Mouse (Mus musculus): ENCODE data around the gene Il5ra. TPM values are rescaled to one million over a fixed set of nuclear protein-coding genes. Genes with fewer than 3 reads are reported as not detected.
A peak's percentile ranks its signal among the peaks of the same experiment; 100 is the strongest.

The Il5ra gene
- 0.05 TPM in 2 replicates for polyA plus RNA-seq (2015; fragmentation: Nextera tagmentation; extraction: Ambion mirVana)

- no peak within 1 kb of the TSS for H3K4me2 ChIP-seq
- 8% methylated on average over 6 of the region's 6 CpGs for WGBS (ENCODE audit: insufficient replicate concordance)
- no peak within 1 kb of the TSS for H3K4me3 ChIP-seq (replicated peaks)
- H3K27ac ChIP-seq (replicated peaks) = no peak within 1 kb of the TSS
- H3K9me3 ChIP-seq (replicated peaks) = no peaks in the 10 kb centered on the region
- H3K9ac ChIP-seq = no peak within 1 kb of the TSS
- no peaks in the 10 kb centered on the region for H3K4me1 ChIP-seq (replicated peaks)
- ATAC-seq (ENCODE audit: insufficient read depth) = no peak
- no peaks in the 10 kb centered on the region for H3K36me3 ChIP-seq (replicated peaks)
- H3K27me3 ChIP-seq = no peaks in the 10 kb centered on the region
Measured at GRCm38 (mm10) chr6:106748887-106749388, at the start of gene Il5ra. Gene Il5ra, minus strand, starts transcription at chr6:106749037.

- no peaks in the 10 kb centered on the region for H3K9me3 ChIP-seq (replicated peaks)
- H3K27ac ChIP-seq (replicated peaks) = no peak overlapping the region
- H3K27me3 ChIP-seq = no peaks in the 10 kb centered on the region
- no peak for ATAC-seq (ENCODE audit: insufficient read depth)
- H3K4me3 ChIP-seq (replicated peaks) = no peak overlapping the region
- WGBS (ENCODE audit: insufficient replicate concordance) = 50% methylated on average over 13 of the region's 13 CpGs
- peaks cover 11% of the 10 kb centered on the region for H3K4me1 ChIP-seq (replicated peaks)
- peaks cover 36% of the 10 kb centered on the region for H3K36me3 ChIP-seq (replicated peaks)
- no peak overlapping the region; the same call in 1 of the 2 replicates for H3K4me2 ChIP-seq
- no peak overlapping the region for H3K9ac ChIP-seq
Measured at GRCm38 (mm10) chr6:106794094-106794814, 45.4 kb upstream of the Il5ra start.

GRCm38 (mm10) chr6:106793621-106794020 is 44.8 kb upstream of the Il5ra start:
- Histone ChIP-seq H3K9ac (no peak overlapping the region), H3K36me3 (replicated peaks) (peaks cover 42% of the 10 kb centered on the region), H3K4me2 (no peak overlapping the region; the same call in 1 of the 2 replicates), H3K9me3 (replicated peaks) (no peaks in the 10 kb centered on the region), H3K4me1 (replicated peaks) (peaks cover 5% of the 10 kb centered on the region), H3K4me3 (replicated peaks) (no peak overlapping the region), H3K27me3 (no peaks in the 10 kb centered on the region), H3K27ac (replicated peaks) (no peak overlapping the region)
- WGBS (ENCODE audit: insufficient replicate concordance) = 78% methylated on average over 10 of the region's 10 CpGs
- ATAC-seq (ENCODE audit: insufficient read depth) = no peak

- Histone ChIP-seq H3K9ac (no peak overlapping the region), H3K36me3 (replicated peaks) (peaks cover 46% of the 10 kb centered on the region), H3K27ac (replicated peaks) (no peak overlapping the region), H3K27me3 (no peaks in the 10 kb centered on the region), H3K4me2 (no peak overlapping the region), H3K4me1 (replicated peaks) (no peaks in the 10 kb centered on the region), H3K9me3 (replicated peaks) (no peaks in the 10 kb centered on the region), H3K4me3 (replicated peaks) (no peak overlapping the region)
- no peak for ATAC-seq (ENCODE audit: insufficient read depth)
- WGBS (ENCODE audit: insufficient replicate concordance) = 79% methylated on average over 7 of the region's 7 CpGs
Measured at GRCm38 (mm10) chr6:106793088-106793487, 44.3 kb upstream of the Il5ra start.

GRCm38 (mm10) chr6:106792486-106792885 is 43.6 kb upstream of the Il5ra start:
- H3K27ac ChIP-seq (replicated peaks) = no peak overlapping the region
- WGBS (ENCODE audit: insufficient replicate concordance) = 87% methylated on average over 5 of the region's 5 CpGs
- peaks cover 50% of the 10 kb centered on the region for H3K36me3 ChIP-seq (replicated peaks)
- no peaks in the 10 kb centered on the region for H3K9me3 ChIP-seq (replicated peaks)
- no peak for ATAC-seq (ENCODE audit: insufficient read depth)
- no peak overlapping the region for H3K4me2 ChIP-seq
- H3K4me1 ChIP-seq (replicated peaks) = no peaks in the 10 kb centered on the region
- no peak overlapping the region for H3K4me3 ChIP-seq (replicated peaks)
- H3K9ac ChIP-seq = no peak overlapping the region
- H3K27me3 ChIP-seq = no peaks in the 10 kb centered on the region

GRCm38 (mm10) chr6:106791429-106791828 is 42.6 kb upstream of the Il5ra start:
- Histone ChIP-seq H3K27ac (replicated peaks) (no peak overlapping the region), H3K4me1 (replicated peaks) (no peaks in the 10 kb centered on the region), H3K27me3 (no peaks in the 10 kb centered on the region), H3K4me3 (replicated peaks) (no peak overlapping the region), H3K36me3 (replicated peaks) (peaks cover 53% of the 10 kb centered on the region), H3K9ac (no peak overlapping the region), H3K4me2 (no peak overlapping the region), H3K9me3 (replicated peaks) (no peaks in the 10 kb centered on the region)
- no peak for ATAC-seq (ENCODE audit: insufficient read depth)
- 71% methylated on average over 8 of the region's 8 CpGs for WGBS (ENCODE audit: insufficient replicate concordance)

GRCm38 (mm10) chr6:106787138-106787537 is 38.3 kb upstream of the Il5ra start:
- no peak overlapping the region for H3K4me2 ChIP-seq
- WGBS (ENCODE audit: insufficient replicate concordance) = 74% methylated on average over 3 of the region's 3 CpGs
- H3K27me3 ChIP-seq = no peaks in the 10 kb centered on the region
- H3K27ac ChIP-seq (replicated peaks) = no peak overlapping the region
- H3K9me3 ChIP-seq (replicated peaks) = no peaks in the 10 kb centered on the region
- H3K36me3 ChIP-seq (replicated peaks) = peaks cover 39% of the 10 kb centered on the region
- H3K4me1 ChIP-seq (replicated peaks) = no peaks in the 10 kb centered on the region
- no peak for ATAC-seq (ENCODE audit: insufficient read depth)
- H3K4me3 ChIP-seq (replicated peaks) = no peak overlapping the region
- no peak overlapping the region for H3K9ac ChIP-seq

- H3K4me2 ChIP-seq = peak overlapping the region; percentile 89
- H3K36me3 ChIP-seq (replicated peaks) = peaks cover 27% of the 10 kb centered on the region
- peaks cover 15% of the 10 kb centered on the region for H3K4me1 ChIP-seq (replicated peaks)
- peak overlapping the region; percentile 83 for H3K4me3 ChIP-seq (replicated peaks)
- 27% methylated on average over 4 of the region's 4 CpGs for WGBS (ENCODE audit: insufficient replicate concordance)
- peak overlapping the region; percentile 67 for H3K9ac ChIP-seq
- H3K9me3 ChIP-seq (replicated peaks) = no peaks in the 10 kb centered on the region
- 0 out of 2 replicates have a peak overlapping the region, but pooled peaks have one; percentile 84 for H3K27ac ChIP-seq (replicated peaks)
- no peak for ATAC-seq (ENCODE audit: insufficient read depth)
- no peaks in the 10 kb centered on the region; the same call in 1 of the 2 replicates for H3K27me3 ChIP-seq
Measured at GRCm38 (mm10) chr6:106770046-106770445, 21.2 kb upstream of the Il5ra start.

- H3K27me3 ChIP-seq = no peaks in the 10 kb centered on the region; the same call in 1 of the 2 replicates
- H3K36me3 ChIP-seq (replicated peaks) = peaks cover 24% of the 10 kb centered on the region
- H3K4me2 ChIP-seq = peak overlapping the region; percentile 89
- H3K27ac ChIP-seq (replicated peaks) = peak overlapping the region; percentile 84
- peak; percentile 73; the same call in 1 of the 2 replicates for ATAC-seq (ENCODE audit: insufficient read depth)
- H3K9ac ChIP-seq = peak overlapping the region; percentile 67
- H3K4me3 ChIP-seq (replicated peaks) = peak overlapping the region; percentile 83
- H3K9me3 ChIP-seq (replicated peaks) = no peaks in the 10 kb centered on the region
- 1% methylated on average over 33 of the region's 33 CpGs for WGBS (ENCODE audit: insufficient replicate concordance)
- H3K4me1 ChIP-seq (replicated peaks) = peaks cover 15% of the 10 kb centered on the region
Measured at GRCm38 (mm10) chr6:106769290-106769866, 20.5 kb upstream of the Il5ra start.

GRCm38 (mm10) chr6:106768640-106769289 is 19.9 kb upstream of the Il5ra start, which contains the start of gene Trnt1:
Gene Trnt1, plus strand, starts transcription at chr6:106769120.
- Histone ChIP-seq H3K4me3 (replicated peaks) (peak within 1 kb of the TSS; percentile 83), H3K4me2 (peak within 1 kb of the TSS; percentile 89), H3K36me3 (replicated peaks) (peaks cover 20% of the 10 kb centered on the region), H3K9me3 (replicated peaks) (no peaks in the 10 kb centered on the region), H3K27me3 (no peaks in the 10 kb centered on the region; the same call in 1 of the 2 replicates), H3K4me1 (replicated peaks) (peaks cover 15% of the 10 kb centered on the region), H3K27ac (replicated peaks) (peak within 1 kb of the TSS; percentile 84), H3K9ac (peak within 1 kb of the TSS; percentile 67)
- 6% methylated on average over 35 of the region's 35 CpGs for WGBS (ENCODE audit: insufficient replicate concordance)
- peak; percentile 98 for ATAC-seq (ENCODE audit: insufficient read depth)

GRCm38 (mm10) chr6:106766774-106767173 is 17.9 kb upstream of the Il5ra start:
- H3K36me3 ChIP-seq (replicated peaks) = peaks cover 5% of the 10 kb centered on the region; the same call in 1 of the 2 replicates
- no peak overlapping the region for H3K9ac ChIP-seq
- WGBS (ENCODE audit: insufficient replicate concordance) = 56% methylated on average over 4 of the region's 4 CpGs
- no peaks in the 10 kb centered on the region; the same call in 1 of the 2 replicates for H3K27me3 ChIP-seq
- H3K4me1 ChIP-seq (replicated peaks) = peaks cover 15% of the 10 kb centered on the region
- no peak for ATAC-seq (ENCODE audit: insufficient read depth)
- H3K4me2 ChIP-seq = no peak overlapping the region
- no peaks in the 10 kb centered on the region for H3K9me3 ChIP-seq (replicated peaks)
- no peak overlapping the region for H3K4me3 ChIP-seq (replicated peaks)
- H3K27ac ChIP-seq (replicated peaks) = no peak overlapping the region
